Mouse (Mus musculus) fibroblast of lung, adult 2 months (primary cell): Measurements from ENCODE around the gene Nhlrc3.

ENCODE experiments used
- DNase-seq: peaks from one replicate; pipeline ENCODE4 v3.0.0-alpha.2; 2011; ENCODE audit warnings: low read depth

Nhlrc3 gene

GRCm38 (mm10) chr3:53454005-53454404 lies 9.1 kb downstream of the Nhlrc3 start:
- DNase-seq = no peak

GRCm38 (mm10) chr3:53453346-53453745 lies 9.8 kb downstream of the Nhlrc3 start:
- no peak for DNase-seq

GRCm38 (mm10) chr3:53452351-53452750 lies 10.8 kb downstream of the Nhlrc3 start:
- no peak for DNase-seq

GRCm38 (mm10) chr3:53450666-53451065 lies 12.5 kb downstream of the Nhlrc3 start:
- DNase-seq = no peak

- peak; percentile 68 for DNase-seq
These were observed 14.9 kb downstream of the Nhlrc3 start for GRCm38 (mm10) chr3:53448208-53448607.

- no peak for DNase-seq
These were observed 16.3 kb downstream of the Nhlrc3 start for GRCm38 (mm10) chr3:53446801-53447200.

GRCm38 (mm10) chr3:53445540-53445939 lies 17.6 kb downstream of the Nhlrc3 start:
- no peak for DNase-seq

GRCm38 (mm10) chr3:53436550-53436949 lies 26.6 kb downstream of the Nhlrc3 start:
- DNase-seq = no peak

GRCm38 (mm10) chr3:53434610-53435009 lies 28.5 kb downstream of the Nhlrc3 start:
- DNase-seq = no peak

GRCm38 (mm10) chr3:53423576-53423975 lies 39.6 kb downstream of the Nhlrc3 start:
- no peak for DNase-seq

- DNase-seq = no peak
These were observed 40.4 kb downstream of the Nhlrc3 start for GRCm38 (mm10) chr3:53422691-53423090.

- no peak for DNase-seq
These were observed 41.5 kb downstream of the Nhlrc3 start for GRCm38 (mm10) chr3:53421656-53422055.

GRCm38 (mm10) chr3:53417701-53418100 lies 45.4 kb downstream of the Nhlrc3 start:
- DNase-seq = no peak

- DNase-seq = no peak
These were observed 47.1 kb downstream of the Nhlrc3 start for GRCm38 (mm10) chr3:53416036-53416506.

- no peak for DNase-seq
These were observed 49.2 kb downstream of the Nhlrc3 start for GRCm38 (mm10) chr3:53413959-53414358.

GRCm38 (mm10) chr3:53413465-53413864 lies 49.7 kb downstream of the Nhlrc3 start:
- no peak for DNase-seq

- no peak for DNase-seq
These were observed 50.9 kb downstream of the Nhlrc3 start for GRCm38 (mm10) chr3:53412259-53412658.

- no peak for DNase-seq
These were observed 53.1 kb downstream of the Nhlrc3 start for GRCm38 (mm10) chr3:53410031-53410430.

GRCm38 (mm10) chr3:53407145-53407544 lies 56.0 kb downstream of the Nhlrc3 start:
- no peak for DNase-seq
